In the genomic region with DNA sequence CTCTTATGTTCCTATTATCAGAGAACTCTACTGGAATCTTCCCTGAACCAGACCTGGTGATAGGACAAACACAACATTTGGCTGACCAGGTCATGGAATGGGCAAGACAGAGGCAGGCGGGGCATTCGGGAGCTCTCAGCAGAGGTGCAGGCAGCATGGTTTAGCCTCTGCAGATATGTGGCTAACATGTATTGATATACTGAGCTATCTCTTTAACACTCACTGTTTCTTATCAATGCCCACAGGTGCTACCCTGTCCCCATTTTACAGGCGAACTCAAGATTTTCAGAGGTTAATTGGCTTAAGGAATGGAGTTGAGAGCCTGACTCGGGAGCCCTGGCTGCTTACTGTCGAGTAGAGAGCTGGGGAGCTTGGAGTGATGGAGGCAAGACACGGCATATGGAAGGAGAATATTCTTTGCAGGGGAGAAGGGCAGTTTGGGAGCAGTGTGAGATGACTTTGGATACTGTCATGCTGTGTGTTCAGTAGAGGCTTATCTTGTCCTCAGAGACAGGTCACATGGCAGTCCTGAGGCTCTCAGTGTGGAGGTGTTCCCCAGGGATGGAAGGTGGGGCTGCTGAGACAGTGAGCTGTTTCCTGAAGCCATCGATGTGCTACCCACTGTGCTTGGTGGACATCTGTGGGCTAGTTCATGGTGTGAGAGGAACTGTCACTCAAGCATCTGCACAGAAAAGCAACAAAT, we compare ENCODE assay signal across 19 mouse cellular contexts.
"Had no signal": no experiment of that assay in that cellular context is flagged by ENCODE, and none has a peak within 500 bp of the region (broad histone marks: within the 10 kb centered on the region; RNA-seq: fewer than 3 reads in every experiment).

No protein-coding gene starts in this region.

- H3K27ac ChIP-seq: limb, embryonic 12.5 days; limb, embryonic 15.5 days; midbrain, embryonic 10.5 days; midbrain, embryonic 15.5 days; neural tube, embryonic 12.5 days; neural tube, embryonic 15.5 days had no signal

- H3K9me3 ChIP-seq: limb, embryonic 15.5 days; midbrain, embryonic 10.5 days; midbrain, embryonic 15.5 days; neural tube, embryonic 15.5 days had no signal

- ATAC-seq: inflammation-experienced regulatory T-cells, adult 6 months; intestine, embryonic 16.5 days; midbrain, embryonic 15.5 days had no signal

- H3K4me3 ChIP-seq: limb, embryonic 12.5 days; limb, embryonic 15.5 days; midbrain, embryonic 10.5 days; midbrain, embryonic 15.5 days; neural tube, embryonic 12.5 days; neural tube, embryonic 15.5 days had no signal

- H3K4me1 ChIP-seq: limb, embryonic 12.5 days; limb, embryonic 15.5 days; midbrain, embryonic 10.5 days; midbrain, embryonic 15.5 days; neural tube, embryonic 12.5 days had no signal

- H3K27me3 ChIP-seq: limb, embryonic 12.5 days; limb, embryonic 15.5 days; midbrain, embryonic 15.5 days; neural tube, embryonic 12.5 days; neural tube, embryonic 15.5 days had no signal

- H3K9ac ChIP-seq: limb, embryonic 12.5 days; limb, embryonic 15.5 days; midbrain, embryonic 15.5 days; neural tube, embryonic 12.5 days; neural tube, embryonic 15.5 days had no signal

- H3K36me3 ChIP-seq: limb, embryonic 12.5 days; limb, embryonic 15.5 days; midbrain, embryonic 10.5 days; midbrain, embryonic 15.5 days; neural tube, embryonic 12.5 days; neural tube, embryonic 15.5 days had no signal

- DNase-seq: kidney, adult 18-20 months; kidney, adult 9 months; kidney, postnatal 14 days; kidney, postnatal 4 days; left cerebral cortex, postnatal 4 days; lung, adult 2 months; lung, postnatal 14 days; lung, postnatal 4 days; thymus, adult 2 months; thymus, postnatal 14 days; thymus, postnatal 4 days had no signal

- H3K4me2 ChIP-seq: limb, embryonic 12.5 days; limb, embryonic 15.5 days; midbrain, embryonic 15.5 days; neural tube, embryonic 12.5 days; neural tube, embryonic 15.5 days had no signal
